Mouse (Mus musculus): ENCODE data around the gene Vps25.

Gene Vps25

DNA sequence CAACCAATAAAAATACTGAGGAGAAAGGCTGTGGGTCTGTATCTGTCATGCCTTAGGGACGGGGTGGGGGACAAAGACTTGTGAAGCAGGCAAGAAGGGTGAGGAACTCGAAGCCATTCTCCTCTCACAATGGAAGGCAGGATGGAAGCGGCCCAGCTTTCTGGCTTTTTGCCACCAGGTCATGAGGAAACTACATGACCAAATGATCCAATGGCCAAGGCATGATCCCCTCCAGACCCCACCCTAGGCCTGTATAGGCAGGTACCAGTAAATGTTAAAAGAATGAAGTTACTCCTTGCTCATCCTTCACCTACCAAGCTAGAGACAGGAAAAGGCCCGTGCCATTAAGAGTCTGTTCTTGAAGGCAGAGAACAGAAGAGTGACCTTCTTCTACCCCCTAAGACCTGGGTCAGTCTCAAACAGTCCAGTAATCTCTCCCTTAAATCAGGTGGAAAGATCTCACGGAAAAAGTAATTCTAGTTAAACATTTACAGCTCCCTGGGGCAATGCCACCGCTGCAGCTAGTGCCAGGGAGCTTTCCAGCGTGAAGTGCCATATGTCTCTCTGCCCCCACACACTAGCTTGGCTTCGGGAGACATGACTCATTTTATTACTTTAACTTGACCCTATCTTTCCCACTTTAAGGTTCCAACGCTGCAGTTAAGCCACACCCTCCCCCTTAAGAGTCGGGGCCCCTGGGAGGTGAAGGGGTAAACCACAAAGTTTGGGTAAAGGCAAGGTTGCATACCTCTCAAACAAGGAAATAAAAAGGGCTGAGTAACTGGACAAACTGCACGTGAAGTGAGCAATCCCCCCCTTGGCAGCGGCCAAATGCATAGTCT lies 24.1 kb downstream of the Vps25 start:
- DNase-seq: peak; percentile 91

DNA sequence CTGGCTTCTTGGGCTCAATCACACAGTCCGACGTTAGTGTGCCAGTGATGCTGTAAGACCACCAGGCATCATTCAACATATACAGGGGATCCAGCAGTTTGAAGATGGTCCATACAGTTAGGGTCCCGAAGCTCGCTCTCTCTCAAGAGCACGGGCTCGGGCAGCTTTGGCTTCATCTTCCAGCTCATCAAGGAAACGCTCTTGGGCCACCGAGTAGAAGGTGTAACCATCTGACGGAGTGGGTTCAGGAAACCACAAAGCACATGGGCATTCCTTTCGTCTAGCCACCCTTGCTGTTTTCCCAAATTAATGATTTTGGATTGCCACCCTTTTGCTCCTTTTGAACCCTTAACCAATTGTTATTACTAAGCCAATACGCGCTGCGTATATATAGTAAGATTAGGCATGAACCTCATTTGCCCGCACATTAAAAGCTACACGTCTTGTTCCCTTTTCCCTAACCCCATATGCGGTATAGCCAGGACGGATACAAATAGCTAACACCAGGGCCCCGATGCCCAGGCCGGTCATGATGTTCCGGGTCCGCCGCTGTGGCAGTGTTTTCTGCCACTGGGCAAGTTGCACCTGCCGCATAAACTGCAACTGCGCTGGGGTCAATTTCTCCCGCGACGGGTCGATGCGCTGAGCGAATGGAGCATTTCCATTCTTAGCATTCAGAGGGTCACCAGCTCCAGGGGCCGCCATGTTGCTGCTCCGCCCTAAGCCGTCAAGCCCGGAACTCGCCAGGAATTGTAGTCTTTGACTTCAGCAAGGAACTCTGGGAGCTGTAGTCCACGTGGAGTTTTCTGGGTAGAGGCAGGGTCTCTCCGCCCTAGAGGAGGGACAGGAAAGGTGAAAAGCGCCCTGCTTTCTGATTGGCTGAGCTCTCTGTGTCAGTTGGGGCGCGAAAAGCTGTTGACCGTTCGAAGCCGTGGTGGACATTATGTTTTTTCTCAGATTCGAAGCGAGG lies 25.0 kb downstream of the Vps25 start, which contains the start of the genes Cntd1 and Coa3:
Cntd1 (plus strand) TSS at position 790 of the 970 bp plus-strand sequence.
Coa3 (minus strand) TSS at position 892 of the 970 bp plus-strand sequence.
- peak; percentile 91 for DNase-seq

DNA sequence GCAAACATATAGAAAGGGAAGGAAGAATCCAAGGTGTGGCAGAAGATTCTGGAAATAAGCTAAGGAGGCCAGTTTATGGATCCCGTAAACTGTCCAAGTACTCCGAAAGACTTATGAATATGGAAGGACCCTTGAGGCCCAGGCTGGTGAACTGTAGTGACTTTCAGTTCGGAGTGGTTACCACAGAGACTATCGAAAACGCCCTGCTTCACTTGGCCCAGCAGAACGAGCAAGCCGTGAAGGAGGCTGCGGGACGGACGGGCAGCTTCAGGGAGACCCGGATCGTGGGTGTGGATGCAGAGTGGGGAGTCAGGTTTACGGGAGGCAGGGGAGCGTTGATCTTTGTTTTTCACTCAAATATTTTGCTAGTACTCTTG lies 25.7 kb downstream of the Vps25 start:
- DNase-seq: no peak

DNA sequence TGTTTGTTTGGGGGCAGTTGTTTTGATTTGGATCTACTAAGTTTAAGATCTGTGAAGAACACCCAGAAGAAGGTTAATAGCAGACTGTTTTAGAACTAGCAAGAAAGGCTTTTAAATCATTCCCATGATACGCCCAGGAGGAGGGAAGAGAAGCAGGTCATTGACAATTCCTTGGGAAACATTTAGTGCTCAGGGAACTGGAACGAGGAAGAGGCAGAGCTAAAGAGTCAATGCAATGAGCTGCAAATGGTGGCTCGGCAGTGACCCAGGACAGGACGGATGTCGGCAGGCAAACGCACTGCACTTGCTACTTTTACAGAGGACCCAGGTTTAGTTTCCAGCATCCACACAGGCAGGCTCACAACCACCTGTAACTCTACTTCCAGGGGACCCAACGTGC lies 27.3 kb downstream of the Vps25 start:
- no peak for DNase-seq

DNA sequence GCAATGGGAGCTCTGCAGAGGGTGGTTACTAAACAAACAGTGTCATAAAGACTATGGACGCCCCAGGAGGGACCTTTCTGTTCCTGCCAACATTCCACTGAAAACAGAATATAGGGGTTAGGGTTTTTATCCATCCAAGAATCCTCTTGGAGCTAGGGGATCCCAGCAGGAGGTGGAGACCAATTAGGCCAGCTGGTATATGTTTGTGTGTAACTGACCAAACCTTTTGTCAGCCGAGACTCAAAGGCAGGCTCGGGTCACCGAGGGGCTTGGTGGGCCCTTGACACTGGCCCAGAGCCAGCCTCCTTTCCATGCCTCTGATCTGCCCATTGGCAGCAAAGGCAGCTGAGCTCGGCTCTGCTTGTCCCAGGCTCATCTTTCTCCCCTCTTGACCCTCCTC lies 29.4 kb downstream of the Vps25 start:
- DNase-seq: no peak

DNA sequence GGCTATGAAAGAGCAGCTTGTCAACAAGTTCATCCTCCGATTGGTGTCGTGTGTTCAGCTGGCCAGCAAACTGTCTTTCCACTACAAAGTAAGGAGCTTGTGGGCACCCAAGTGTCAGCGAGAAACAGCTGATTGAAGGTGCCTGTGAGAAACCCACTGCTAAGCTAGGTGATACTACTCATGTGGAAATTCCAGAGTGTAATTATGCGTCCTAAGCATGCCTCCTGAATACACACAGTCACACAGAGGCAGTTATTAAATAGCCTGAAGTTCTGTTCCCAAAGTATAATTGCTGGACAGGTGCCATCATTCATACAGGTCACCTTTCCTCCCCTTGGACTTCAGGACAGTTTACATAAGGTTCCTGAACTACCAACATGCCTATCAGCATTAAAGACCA lies 30.3 kb downstream of the Vps25 start:
- peak; percentile 79 for DNase-seq

DNA sequence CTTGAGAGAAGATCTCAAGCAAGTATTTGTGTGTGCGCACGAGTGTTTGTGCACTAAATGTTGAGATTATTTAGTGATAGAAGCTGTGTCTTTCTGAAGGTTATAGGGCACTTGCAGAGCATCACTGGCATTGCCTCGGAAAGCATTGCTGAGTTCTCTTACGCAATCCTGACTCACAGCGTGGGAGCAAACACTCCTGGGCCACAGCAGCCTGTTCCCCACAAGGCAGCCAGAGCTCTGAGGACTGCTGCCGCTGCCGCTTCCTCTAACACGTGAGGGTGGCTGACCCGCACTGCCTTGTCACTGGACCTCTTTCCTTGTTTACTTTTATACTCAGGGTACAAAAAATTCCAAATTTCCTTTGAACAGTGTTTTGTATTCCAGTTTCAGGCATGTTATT lies 33.8 kb downstream of the Vps25 start:
- no peak for DNase-seq

DNA sequence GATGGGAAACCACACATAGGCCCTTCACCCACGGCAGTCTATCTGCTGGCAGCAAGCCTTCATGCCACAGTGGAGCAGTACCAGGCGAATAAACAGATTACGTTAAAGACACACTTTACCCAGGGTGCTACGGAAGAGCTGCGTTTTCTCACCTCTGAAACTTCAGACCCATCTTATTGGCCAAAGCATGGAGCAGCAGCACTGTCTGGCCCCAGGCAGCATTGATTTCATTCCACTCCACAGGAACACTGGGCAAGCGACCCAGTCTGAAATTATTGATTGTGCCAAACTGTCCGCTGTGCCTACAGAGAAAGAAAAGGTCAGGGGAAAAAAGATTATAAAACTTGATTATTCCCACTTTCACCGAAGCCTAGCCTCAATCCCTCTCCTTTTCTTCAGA lies 37.7 kb downstream of the Vps25 start:
- no peak for DNase-seq

DNA sequence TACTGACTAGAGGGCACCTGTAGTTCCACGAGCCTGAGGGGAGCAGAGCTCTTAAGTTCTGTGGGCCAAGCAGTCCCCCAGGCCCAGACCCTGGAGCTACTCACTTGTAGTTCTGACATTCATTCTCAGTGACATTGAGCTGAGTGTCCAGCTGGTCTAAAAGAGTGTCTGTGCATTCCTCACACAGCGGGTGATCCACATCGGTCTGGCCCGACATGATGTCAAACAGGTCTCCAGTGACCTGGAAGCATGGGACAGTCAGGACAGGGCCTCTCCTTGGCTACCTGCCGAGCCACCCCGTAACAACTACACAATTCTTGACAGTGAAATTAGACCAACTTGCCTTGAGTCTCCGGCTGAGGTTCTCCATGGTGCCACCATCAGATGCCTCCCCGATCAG lies 41.7 kb downstream of the Vps25 start:
- no peak for DNase-seq

DNA sequence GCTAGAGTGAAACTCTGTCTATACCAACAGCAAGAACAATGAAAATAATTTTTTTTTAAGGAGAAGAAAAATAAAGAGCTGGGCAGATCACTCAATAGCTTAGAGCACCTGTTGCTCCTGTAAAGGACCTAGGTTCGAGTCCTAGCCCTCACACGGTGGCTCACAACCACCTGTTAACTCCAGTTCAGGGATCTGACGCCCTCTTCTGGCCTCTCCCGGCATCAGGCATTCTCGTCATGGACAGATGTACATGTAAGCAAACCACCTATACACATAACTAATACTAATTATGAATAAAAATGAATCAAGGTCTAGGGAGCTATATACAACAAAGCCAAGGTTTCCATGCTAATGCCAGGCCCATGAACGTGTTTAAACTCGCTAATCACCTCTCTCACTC lies 47.4 kb downstream of the Vps25 start:
- no peak for DNase-seq

DNA sequence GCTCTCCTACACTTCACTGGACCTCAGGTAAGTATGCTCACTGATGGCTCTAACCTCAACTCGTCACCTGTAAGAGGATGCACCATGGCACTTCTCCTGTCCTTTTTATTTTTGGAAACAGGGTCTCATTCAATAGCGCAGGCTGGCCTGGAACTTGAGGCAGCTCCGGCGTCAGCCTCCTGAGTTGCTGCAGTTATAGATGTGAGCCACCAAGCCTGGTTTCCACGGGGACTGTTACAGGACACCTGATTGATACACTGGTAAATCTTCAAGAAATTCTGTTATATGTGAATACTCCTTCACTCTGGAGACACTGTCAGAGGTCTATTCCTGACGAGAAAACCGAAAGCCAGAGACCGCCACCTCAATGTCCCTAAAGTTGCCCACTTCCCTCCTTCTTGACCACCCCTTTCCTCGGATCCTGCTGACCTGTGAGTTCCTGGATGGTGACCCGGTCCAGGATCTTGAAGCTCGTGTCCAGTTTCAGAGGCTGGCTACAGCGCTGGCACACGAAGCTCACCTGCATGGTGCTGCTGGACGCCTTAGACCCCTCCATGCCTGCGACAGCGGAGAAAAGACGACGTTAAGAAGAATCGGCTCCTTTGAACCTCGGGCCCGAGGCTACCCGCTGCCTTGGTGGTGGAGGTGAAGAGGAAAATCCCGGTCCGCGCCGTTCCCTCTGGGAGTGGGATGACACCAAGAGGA lies 47.9 kb downstream of the Vps25 start:
- no peak for DNase-seq

DNA sequence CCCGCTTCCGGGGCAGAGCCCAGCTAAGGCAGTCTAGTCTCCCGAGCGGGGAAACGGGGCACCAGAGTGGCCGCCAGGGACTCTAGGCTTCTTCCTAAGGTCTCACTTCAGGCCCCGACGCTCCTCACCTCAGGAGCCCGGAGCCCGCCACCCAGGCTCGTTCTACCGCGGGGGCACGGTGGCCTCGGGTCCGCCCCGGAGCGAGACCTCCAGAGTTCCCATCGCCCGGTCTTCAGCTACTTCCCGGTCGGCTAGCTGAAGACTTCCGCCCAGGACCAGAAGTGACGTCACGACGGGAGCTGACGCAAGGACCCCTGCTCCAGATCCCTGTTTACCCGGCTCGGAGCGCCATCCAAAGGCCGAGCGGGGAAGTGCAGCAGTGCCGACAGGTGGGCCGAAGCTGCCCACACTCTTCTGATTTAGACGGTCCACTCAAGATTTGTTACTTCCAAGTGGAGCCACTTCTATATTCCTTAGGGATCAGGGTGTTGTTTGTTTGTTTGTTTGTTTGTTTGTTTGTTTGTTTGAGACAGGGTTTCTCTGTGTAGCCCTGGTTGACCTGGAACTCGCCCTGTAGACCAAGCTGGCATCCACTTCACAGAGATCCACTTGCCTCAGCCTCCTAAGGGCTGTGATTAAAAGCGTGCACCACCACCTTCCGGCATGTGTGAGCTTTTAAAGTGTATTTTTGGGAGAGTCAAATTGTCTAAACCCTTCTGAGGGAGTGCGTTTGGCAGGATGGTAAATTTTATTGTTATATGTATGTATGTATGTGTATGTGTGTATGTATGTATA lies 48.7 kb downstream of the Vps25 start, which contains the start of gene Becn1:
Becn1 (minus strand) TSS at position 283 of the 795 bp plus-strand sequence.
- DNase-seq: peak; percentile 93

DNA sequence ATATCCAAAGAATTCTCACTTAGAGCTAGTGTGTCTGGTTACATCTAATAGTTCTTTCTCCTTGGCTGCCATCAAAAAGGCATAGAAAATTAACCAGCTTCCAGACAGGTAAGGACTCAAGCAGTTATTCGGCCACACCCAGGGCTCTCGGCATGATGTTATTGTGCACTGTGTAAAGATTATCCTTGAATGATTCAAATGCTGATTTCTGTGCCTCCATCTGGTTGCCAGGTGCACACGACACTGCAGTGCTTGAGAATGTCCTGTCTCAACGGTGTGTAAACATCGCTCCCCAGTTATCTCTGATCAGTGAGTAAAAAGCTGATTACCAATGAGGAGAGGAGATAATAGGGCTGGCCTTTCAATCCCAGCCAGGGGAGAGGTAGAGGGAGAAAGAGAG lies 54.2 kb downstream of the Vps25 start:
- DNase-seq: no peak
